Mouse (Mus musculus): ENCODE measurements at regions not wholly inside any gene's neighbourhood (a gene's known extent, or its start where the extent isn't known, plus 50 kb on each side); places are given as distances from the start of the nearest gene placed in this dataset.

DNA sequence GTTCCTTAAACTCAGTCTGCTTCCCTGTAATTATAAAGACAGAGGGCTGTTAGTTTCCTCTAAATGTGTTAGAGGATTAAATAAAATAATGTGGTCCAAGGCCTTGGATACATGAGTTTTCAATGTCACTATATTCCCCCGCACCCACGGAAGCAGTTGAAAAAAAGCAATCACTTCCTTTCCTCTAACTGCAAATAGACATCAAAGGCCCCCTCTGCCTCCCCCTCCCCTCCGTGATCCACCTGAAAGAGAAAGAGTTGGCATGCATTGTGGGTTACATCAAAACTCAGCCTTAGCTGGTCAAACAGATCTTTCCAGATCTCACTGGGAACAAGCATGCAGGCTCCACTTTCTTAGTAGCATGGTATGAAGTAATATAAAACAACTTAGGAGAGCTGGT, 479.2 kb downstream of the Tns1 start:
- H3K9me3 ChIP-seq (replicated peaks; ENCODE audit: insufficient read depth, low read length), result no peaks in the 10 kb centered on the region
- TF ChIP-seq ZNF384 (IDR thresholded peaks at IDR 0.05; ENCODE audit: low read depth, low read length) (no peak), ZKSCAN1 (IDR thresholded peaks at IDR 0.05; ENCODE audit: low read depth, low read length) (no peak), POLR2AphosphoS5 (IDR thresholded peaks at IDR 0.05; ENCODE audit: borderline replicate concordance, low read depth, low read length) (no peak), GABPA (IDR thresholded peaks at IDR 0.05; ENCODE audit: low read depth, low read length) (no peak), MXI1 (IDR thresholded peaks at IDR 0.05; ENCODE audit: low read depth, low read length) (no peak), NELFE (IDR thresholded peaks at IDR 0.05; ENCODE audit: low read depth, low read length) (no peak), E2F4 (IDR thresholded peaks at IDR 0.05; ENCODE audit: borderline replicate concordance, low read depth, low read length) (no peak), UBTF (IDR thresholded peaks at IDR 0.05; ENCODE audit: borderline replicate concordance, insufficient read depth, low read depth, low read length) (no peak), CHD2 (IDR thresholded peaks at IDR 0.05; ENCODE audit: low read length) (no peak), GATA1 (IDR thresholded peaks at IDR 0.05; ENCODE audit: low read depth, low read length) (no peak), SMC3 (IDR thresholded peaks at IDR 0.05; ENCODE audit: low read depth, low read length) (no peak), USF2 (IDR thresholded peaks at IDR 0.05; ENCODE audit: borderline replicate concordance in 1 of 2, insufficient read depth in 1 of 2, low read depth in 1 of 2, low read length in 2 of 2) (no peak), USF1 (IDR thresholded peaks at IDR 0.05; ENCODE audit: low read depth, low read length) (no peak), RAD21 (IDR thresholded peaks at IDR 0.05; ENCODE audit: low read depth, low read length) (no peak), POLR2A (IDR thresholded peaks at IDR 0.05; ENCODE audit: control insufficient read depth in 1 of 2, insufficient read depth in 1 of 2, low read depth in 1 of 2, low read length in 2 of 2, poor library complexity in 1 of 2) (no peak), ELF1 (IDR thresholded peaks at IDR 0.05; ENCODE audit: low read depth, low read length) (no peak)
- H3K79me2 ChIP-seq (ENCODE audit: control insufficient read depth, insufficient read depth, low read length, poor library complexity), result no peaks in the 10 kb centered on the region
- no peak for DNase-seq (ENCODE audit: low read depth, low spot score)
- no peaks in the 10 kb centered on the region for H3K27me3 ChIP-seq (ENCODE audit: control insufficient read depth in 1 of 2, insufficient read depth in 2 of 2, low read length in 2 of 2)
- no peaks in the 10 kb centered on the region for H3K36me3 ChIP-seq (ENCODE audit: control insufficient read depth in 1 of 2, insufficient read depth in 2 of 2, low read length in 2 of 2)
- no peak overlapping the region for H3K9ac ChIP-seq (ENCODE audit: control insufficient read depth, low read depth, low read length, poor library complexity, severe bottlenecking)
- H3K4me1 ChIP-seq (ENCODE audit: control insufficient read depth in 1 of 2, insufficient read depth in 2 of 2, low read length in 2 of 2), result no peaks in the 10 kb centered on the region
- H3K4me3 ChIP-seq (ENCODE audit: control insufficient read depth in 1 of 2, insufficient read depth in 1 of 2, low read depth in 2 of 2, low read length in 2 of 2), result no peak overlapping the region
- no peak overlapping the region for H3K27ac ChIP-seq (ENCODE audit: control insufficient read depth, low read depth, low read length)

DNA sequence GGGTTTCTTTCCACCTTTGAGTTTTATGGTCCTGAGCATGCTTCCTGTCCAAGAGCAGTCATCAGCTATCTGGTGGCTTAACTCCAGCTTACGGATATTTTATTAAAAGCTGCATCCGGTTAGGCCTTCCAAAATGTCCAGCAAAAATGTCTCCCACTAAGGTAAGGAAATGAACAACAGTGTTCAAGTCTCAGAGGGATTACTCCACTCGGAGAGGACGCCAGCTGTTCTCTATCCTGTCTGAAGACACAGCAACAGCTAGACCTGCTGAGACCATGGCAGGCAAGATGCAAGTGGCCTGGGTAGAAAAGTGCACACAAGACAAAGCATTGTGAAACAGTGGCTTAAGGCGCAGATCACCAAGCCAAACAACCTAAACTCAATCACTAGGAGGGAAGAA, 479.9 kb downstream of the Tns1 start:
- TF ChIP-seq MAX (IDR thresholded peaks at IDR 0.05; ENCODE audit: low read length) (no peak), POLR2AphosphoS5 (IDR thresholded peaks at IDR 0.05; ENCODE audit: borderline replicate concordance, low read depth, low read length) (no peak), MAZ (IDR thresholded peaks at IDR 0.05; ENCODE audit: low read depth, low read length) (no peak), USF2 (IDR thresholded peaks at IDR 0.05; ENCODE audit: borderline replicate concordance in 1 of 2, insufficient read depth in 1 of 2, low read depth in 1 of 2, low read length in 2 of 2) (no peak), MEF2A (IDR thresholded peaks at IDR 0.05; ENCODE audit: extremely low read depth, insufficient replicate concordance, low read depth, low read length, poor library complexity, severe bottlenecking) (no peak), GATA1 (IDR thresholded peaks at IDR 0.05; ENCODE audit: low read depth, low read length) (no peak), GABPA (IDR thresholded peaks at IDR 0.05; ENCODE audit: low read depth, low read length) (no peak), POLR2AphosphoS2 (IDR thresholded peaks at IDR 0.05; ENCODE audit: low read length) (no peak), HCFC1 (IDR thresholded peaks at IDR 0.05; ENCODE audit: low read depth, low read length) (no peak), USF1 (IDR thresholded peaks at IDR 0.05; ENCODE audit: low read depth, low read length) (no peak), TCF12 (IDR thresholded peaks at IDR 0.05; ENCODE audit: low read depth, low read length) (no peak), E2F4 (IDR thresholded peaks at IDR 0.05; ENCODE audit: borderline replicate concordance, low read depth, low read length) (no peak), TBP (IDR thresholded peaks at IDR 0.05; ENCODE audit: low read depth, low read length) (no peak), NELFE (IDR thresholded peaks at IDR 0.05; ENCODE audit: low read depth, low read length) (no peak)
- Histone ChIP-seq H3K9ac (ENCODE audit: control insufficient read depth, low read depth, low read length, poor library complexity, severe bottlenecking) (no peak overlapping the region), H3K27me3 (ENCODE audit: control insufficient read depth in 1 of 2, insufficient read depth in 2 of 2, low read length in 2 of 2) (no peaks in the 10 kb centered on the region), H3K79me2 (ENCODE audit: control insufficient read depth, insufficient read depth, low read length, poor library complexity) (no peaks in the 10 kb centered on the region), H3K36me3 (ENCODE audit: control insufficient read depth in 1 of 2, insufficient read depth in 2 of 2, low read length in 2 of 2) (no peaks in the 10 kb centered on the region), H3K4me1 (ENCODE audit: control insufficient read depth in 1 of 2, insufficient read depth in 2 of 2, low read length in 2 of 2) (no peaks in the 10 kb centered on the region), H3K9me3 (replicated peaks; ENCODE audit: insufficient read depth, low read length) (no peaks in the 10 kb centered on the region), H3K27ac (ENCODE audit: control insufficient read depth, low read depth, low read length) (no peak overlapping the region), H3K4me3 (ENCODE audit: control insufficient read depth in 1 of 2, insufficient read depth in 1 of 2, low read depth in 2 of 2, low read length in 2 of 2) (no peak overlapping the region)
- no peak for DNase-seq (ENCODE audit: low read depth, low spot score)
